Mouse (Mus musculus): ENCODE results near the gene Smim14.

- TF ChIP-seq CTCF (IDR thresholded peaks at IDR 0.05 in 2 of 3, conservative IDR thresholded peaks at IDR 0.05 in 1 of 3; ENCODE audit: control insufficient read depth in 1 of 3, insufficient read depth in 1 of 3, low read depth in 2 of 3, low read length in 3 of 3, poor library complexity in 1 of 3, severe bottlenecking in 1 of 3) = peak in 1 of 3 experiments; percentile 16; a peak in 2 of 6 replicates
- TF ChIP-seq EP300 (IDR thresholded peaks at IDR 0.05; ENCODE audit: low read depth in 1 of 2, low read length in 2 of 2) = 0 out of 4 replicates have a peak, but pooled peaks of 1 of the 2 experiments have one; percentile 2
- peak; percentile 89 to 91 for TF ChIP-seq POLR2A (IDR thresholded peaks at IDR 0.05; ENCODE audit: control insufficient read depth in 1 of 2, insufficient read depth in 1 of 2, low read depth in 1 of 2, low read length in 2 of 2, poor library complexity in 1 of 2)
- no peak for TF ChIP-seq MAFK (IDR thresholded peaks at IDR 0.05; ENCODE audit: borderline replicate concordance, low read depth, low read length)
- no peak for TF ChIP-seq MAZ (IDR thresholded peaks at IDR 0.05; ENCODE audit: low read depth, low read length)
- TF ChIP-seq POLR2AphosphoS5 (IDR thresholded peaks at IDR 0.05; ENCODE audit: borderline replicate concordance, low read depth, low read length) = no peak
- TF ChIP-seq TAL1 (IDR thresholded peaks at IDR 0.05; ENCODE audit: low read length) = no peak
- TF ChIP-seq CHD1 (IDR thresholded peaks at IDR 0.05; ENCODE audit: low read depth, low read length) = peak; percentile 85
- peak; percentile 88 for TF ChIP-seq NRF1 (IDR thresholded peaks at IDR 0.05; ENCODE audit: insufficient read depth, low read depth, low read length, poor library complexity, severe bottlenecking)
- TF ChIP-seq MYB (IDR thresholded peaks at IDR 0.05; ENCODE audit: low read depth, low read length) = no peak
- no peak for TF ChIP-seq USF1 (IDR thresholded peaks at IDR 0.05; ENCODE audit: low read depth, low read length)
- TF ChIP-seq ZMIZ1 (IDR thresholded peaks at IDR 0.05; ENCODE audit: low read depth, low read length) = peak; percentile 90
- TF ChIP-seq SIN3A (IDR thresholded peaks at IDR 0.05; ENCODE audit: low read length) = peak; percentile 72
Observed at GRCm38 (mm10) chr5:65536751-65537419, at the start of gene Smim14, which contains the start of gene Ube2k.
